Mouse (Mus musculus) limb, embryonic 12.5 days (tissue): Measurements from ENCODE around the gene Ovca2. TPM values are rescaled to one million over a fixed set of nuclear protein-coding genes. Genes with fewer than 3 reads are reported as not detected.
A peak's percentile ranks its signal among the peaks of the same experiment; 100 is the strongest.

Experiments used
- ATAC-seq: fragments of 200-750 bp; cut with Nextera tagmentation; 2 replicates; pipeline ENCODE4 v1.8.0; 2017; ENCODE audit warnings: low read depth, moderate TSS enrichment; ENCODE audit not compliant: insufficient number of reproducible peaks, insufficient read depth, low FRiP score, low TSS enrichment
- H3K27ac ChIP-seq: fragments of 300-500 bp; sonication (generic); 2 replicates; pipeline ENCODE4 v1.5.1; 2016; ENCODE audit warnings: mild to moderate bottlenecking, moderate library complexity
- H3K27me3 ChIP-seq: fragments of 300-500 bp; sonication (generic); 2 replicates; pipeline ENCODE4 v1.6.1; 2016; ENCODE audit warnings: mild to moderate bottlenecking, moderate library complexity
- H3K36me3 ChIP-seq: fragments of 300-500 bp; sonication (generic); 2 replicates; pipeline ENCODE4 v1.6.1; 2016; ENCODE audit warnings: mild to moderate bottlenecking, moderate library complexity
- H3K4me1 ChIP-seq: fragments of 300-500 bp; sonication (generic); replicated peaks from 2 replicates; pipeline ENCODE4 v1.6.1; 2016
- H3K4me2 ChIP-seq: fragments of 300-500 bp; sonication (generic); 2 replicates; pipeline ENCODE4 v1.6.1; 2016; ENCODE audit warnings: mild to moderate bottlenecking, moderate library complexity
- H3K4me3 ChIP-seq: fragments of 300-500 bp; sonication (generic); replicated peaks from 2 replicates; pipeline ENCODE4 v1.5.1; 2016; ENCODE audit warnings: mild to moderate bottlenecking
- H3K9ac ChIP-seq: fragments of 300-500 bp; sonication (generic); replicated peaks from 2 replicates; pipeline ENCODE4 v1.6.1; 2016; ENCODE audit warnings: mild to moderate bottlenecking, moderate library complexity
- H3K9me3 ChIP-seq: fragments of 300-500 bp; sonication (generic); 2 replicates; pipeline ENCODE4 v1.6.1; 2016; ENCODE audit warnings: mild to moderate bottlenecking, moderate library complexity
- WGBS: fragments of 180-500 bp; shearing (Covaris S2); methylation state at CpG from one replicate; pipeline ENCODE4 v1.1.7; 2016; 5-methylcytosine and 5-hydroxymethylcytosine counted together
- polyA plus RNA-seq: library from polyadenylated mRNA; unstranded; fragments of >200 nt; fragmentation: Nextera tagmentation; extraction: Ambion mirVana; gene quantifications from 2 replicates; pipeline ENCODE4 v1.2.1, GENCODE M21; 2016

Ovca2 gene
- polyA plus RNA-seq, 1 experiment from 2014 or later = 31.0 TPM

DNA sequence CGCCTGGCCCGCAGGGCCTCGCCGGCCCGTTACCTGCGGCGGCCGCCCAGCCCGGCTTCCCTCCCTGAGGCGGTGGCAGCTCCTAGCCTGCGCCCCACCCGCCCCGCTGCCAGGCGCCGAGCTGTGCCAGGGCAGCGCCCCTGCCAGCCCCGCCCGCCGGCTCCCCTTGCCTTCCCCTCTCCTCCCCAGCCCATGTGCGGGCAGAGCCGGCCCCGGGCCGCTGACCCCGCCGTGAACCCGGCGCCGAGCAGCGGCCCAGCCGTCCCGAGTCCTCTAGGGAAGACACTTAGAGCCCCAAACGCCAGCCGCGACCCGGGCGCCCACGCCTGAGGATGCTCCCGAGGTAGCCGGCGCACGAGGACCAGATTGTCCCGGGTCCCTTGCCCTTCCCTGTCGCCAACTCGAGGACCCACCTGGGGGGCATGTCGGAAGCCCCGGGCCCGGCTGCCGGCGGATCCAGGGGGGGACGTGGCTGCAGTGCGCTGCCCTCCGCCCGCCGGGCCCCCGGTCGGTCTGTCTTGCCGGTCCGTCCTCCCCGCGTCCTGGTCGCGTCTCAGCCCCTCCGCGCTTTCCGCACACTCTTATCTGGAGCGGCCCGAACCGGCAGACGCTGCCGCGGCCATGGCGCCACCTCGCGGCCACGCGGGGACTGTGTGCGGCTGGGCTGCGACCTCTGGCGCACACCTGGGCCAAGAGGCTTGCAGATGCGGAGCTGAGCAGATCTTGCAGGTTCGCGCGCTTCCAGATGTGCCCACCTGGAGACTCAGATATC lies 9.9 kb downstream of the Ovca2 start:
- H3K27me3 ChIP-seq = peaks cover 99% of the 10 kb centered on the region
- H3K9me3 ChIP-seq = no peaks in the 10 kb centered on the region
- peak overlapping the region; percentile 88 for H3K27ac ChIP-seq
- H3K4me3 ChIP-seq = peak overlapping the region; percentile 73
- H3K36me3 ChIP-seq = peaks cover 36% of the 10 kb centered on the region
- H3K4me1 ChIP-seq = peaks cover 79% of the 10 kb centered on the region
- H3K9ac ChIP-seq = peak overlapping the region; percentile 82
- H3K4me2 ChIP-seq = peak overlapping the region; percentile 91
- whole genome bisulfite sequencing = under 1% methylated on average over 83 of the region's 83 CpGs
- peak; percentile 35 for ATAC-seq

- WGBS = 3% methylated on average over 55 of the region's 63 CpGs
- Histone ChIP-seq H3K27me3 (peaks cover 100% of the 10 kb centered on the region), H3K4me3 (peak overlapping the region; percentile 73), H3K9ac (peak overlapping the region; percentile 82), H3K27ac (peak overlapping the region; percentile 88), H3K9me3 (no peaks in the 10 kb centered on the region), H3K4me2 (peak overlapping the region; percentile 91), H3K4me1 (peaks cover 78% of the 10 kb centered on the region), H3K36me3 (peaks cover 45% of the 10 kb centered on the region)
- no peak for ATAC-seq
Measured at GRCm38 (mm10) chr11:75167643-75168589, 10.7 kb downstream of the Ovca2 start.

DNA sequence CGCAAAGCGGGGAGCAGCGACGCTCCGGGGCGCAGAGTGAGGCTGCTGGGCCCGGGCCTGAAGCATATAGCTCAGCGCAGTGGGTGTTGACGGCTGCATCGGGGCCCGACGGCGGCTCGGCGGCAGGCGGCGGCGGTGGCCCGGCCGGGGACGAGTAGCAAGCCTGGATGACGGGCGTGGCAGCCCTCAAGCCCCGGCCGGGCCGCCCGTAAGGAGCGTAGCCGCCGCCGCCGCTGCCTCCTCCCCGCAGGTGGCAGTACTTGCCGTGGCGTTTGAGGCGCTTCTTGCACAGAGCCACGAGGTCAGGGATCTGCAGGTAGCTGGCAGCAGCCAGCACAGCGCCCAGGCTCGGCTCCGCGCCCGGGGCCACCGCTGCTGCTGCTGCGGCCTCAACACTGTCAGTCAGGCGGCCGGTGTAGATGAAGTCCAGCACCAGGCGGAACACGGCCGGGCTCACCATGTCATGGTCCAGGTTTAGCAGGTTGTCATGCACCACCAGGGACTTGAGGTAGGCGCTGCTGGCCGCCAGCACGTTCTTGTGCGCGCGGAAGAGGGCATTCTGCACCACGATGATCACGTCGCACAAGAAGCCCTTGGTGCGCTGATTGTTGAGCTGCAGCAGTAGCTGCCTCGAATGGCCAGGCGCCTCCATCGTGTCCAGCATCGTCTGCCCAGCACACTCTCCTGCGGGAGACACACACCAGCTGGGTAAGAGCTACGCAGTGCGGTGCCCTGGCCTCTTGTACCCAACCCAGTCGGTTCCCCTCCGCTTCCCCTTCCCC lies 11.6 kb downstream of the Ovca2 start:
- WGBS = 3% methylated on average over 68 of the region's 68 CpGs
- peaks cover 93% of the 10 kb centered on the region for H3K27me3 ChIP-seq
- no peaks in the 10 kb centered on the region for H3K9me3 ChIP-seq
- peak overlapping the region; percentile 88 for H3K27ac ChIP-seq
- peak overlapping the region; percentile 82 for H3K9ac ChIP-seq
- H3K4me1 ChIP-seq = peaks cover 71% of the 10 kb centered on the region
- H3K4me2 ChIP-seq = peak overlapping the region; percentile 91
- peak overlapping the region; percentile 73 for H3K4me3 ChIP-seq
- H3K36me3 ChIP-seq = peaks cover 53% of the 10 kb centered on the region
- no peak for ATAC-seq

GRCm38 (mm10) chr11:75166193-75166842 lies 12.3 kb downstream of the Ovca2 start:
- Histone ChIP-seq H3K9ac (peak overlapping the region; percentile 82), H3K27ac (peak overlapping the region; percentile 88), H3K4me2 (peak overlapping the region; percentile 91), H3K36me3 (peaks cover 60% of the 10 kb centered on the region), H3K9me3 (no peaks in the 10 kb centered on the region), H3K4me1 (peaks cover 67% of the 10 kb centered on the region), H3K27me3 (peaks cover 86% of the 10 kb centered on the region), H3K4me3 (peak overlapping the region; percentile 73)
- ATAC-seq = no peak
- 3% methylated on average over 55 of the region's 55 CpGs for WGBS

- Histone ChIP-seq H3K9me3 (no peaks in the 10 kb centered on the region), H3K4me2 (peak overlapping the region; percentile 91), H3K4me1 (peaks cover 65% of the 10 kb centered on the region), H3K36me3 (peaks cover 66% of the 10 kb centered on the region), H3K27ac (peak overlapping the region; percentile 88), H3K27me3 (peaks cover 79% of the 10 kb centered on the region), H3K4me3 (peak overlapping the region; percentile 73), H3K9ac (peak overlapping the region; percentile 82)
- WGBS = 4% methylated on average over 54 of the region's 54 CpGs
- ATAC-seq = no peak
Measured at GRCm38 (mm10) chr11:75165441-75166192, 13.0 kb downstream of the Ovca2 start.

- WGBS = 20% methylated on average over 15 of the region's 15 CpGs
- no peak for ATAC-seq
- Histone ChIP-seq H3K9ac (peak overlapping the region; percentile 82), H3K4me3 (peak overlapping the region; percentile 73), H3K4me1 (peaks cover 56% of the 10 kb centered on the region), H3K4me2 (peak overlapping the region; percentile 91), H3K9me3 (no peaks in the 10 kb centered on the region), H3K27ac (no peak overlapping the region), H3K36me3 (peaks cover 74% of the 10 kb centered on the region), H3K27me3 (peaks cover 70% of the 10 kb centered on the region)
Measured at GRCm38 (mm10) chr11:75164750-75165149, 13.9 kb downstream of the Ovca2 start.

DNA sequence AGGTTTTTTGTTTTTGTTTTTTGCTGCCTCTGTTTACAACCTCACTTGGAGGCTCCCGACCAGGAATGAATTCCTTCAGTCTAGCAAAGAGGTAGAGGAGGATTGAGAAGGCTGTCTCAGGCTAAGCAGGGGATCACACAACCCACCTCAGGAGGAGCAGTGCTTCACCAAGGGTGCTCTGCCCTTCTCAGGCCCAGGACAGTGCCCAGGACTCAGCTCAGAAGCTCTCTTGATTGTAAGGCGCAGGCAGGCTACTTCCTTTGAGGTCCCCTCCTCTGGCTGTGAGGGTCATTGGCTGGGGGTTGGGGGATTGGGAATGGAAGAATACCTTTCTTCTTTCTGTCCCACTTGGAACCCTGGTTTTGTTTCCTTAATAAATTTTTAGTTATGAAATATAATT lies 14.6 kb downstream of the Ovca2 start:
- no peak for ATAC-seq
- Histone ChIP-seq H3K9me3 (no peaks in the 10 kb centered on the region), H3K4me3 (peak overlapping the region; percentile 73), H3K9ac (0 out of 2 replicates have a peak overlapping the region, but pooled peaks have one; percentile 82), H3K27ac (no peak overlapping the region), H3K4me1 (peaks cover 49% of the 10 kb centered on the region), H3K27me3 (peaks cover 63% of the 10 kb centered on the region), H3K4me2 (peak overlapping the region; percentile 91), H3K36me3 (peaks cover 81% of the 10 kb centered on the region)
- WGBS = 73% methylated on average over 2 of the region's 2 CpGs

DNA sequence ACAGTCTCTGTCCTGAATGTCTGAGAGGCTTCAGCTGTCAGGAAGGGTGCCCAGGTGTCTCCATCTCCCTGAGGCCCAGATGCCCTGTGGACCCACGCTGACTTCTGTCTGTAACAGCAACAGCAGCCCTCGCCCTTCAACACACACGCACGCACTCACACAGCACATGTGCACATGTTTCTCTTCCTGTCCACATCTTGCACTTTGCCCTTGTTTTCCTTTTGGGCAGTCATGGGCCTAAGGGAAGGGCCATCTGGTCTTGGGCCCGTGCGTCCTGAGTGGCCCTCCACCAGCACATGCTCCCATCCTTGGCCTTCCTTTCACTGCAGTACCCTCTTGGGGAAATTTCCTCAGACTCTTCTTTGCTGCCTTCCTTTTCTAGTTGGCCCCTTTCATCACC lies 15.3 kb downstream of the Ovca2 start:
- Histone ChIP-seq H3K4me1 (peaks cover 43% of the 10 kb centered on the region), H3K4me2 (peak overlapping the region; percentile 91), H3K36me3 (peaks cover 88% of the 10 kb centered on the region), H3K4me3 (no peak overlapping the region), H3K9ac (peak overlapping the region; percentile 5; the same call in 1 of the 2 replicates), H3K27me3 (peaks cover 57% of the 10 kb centered on the region), H3K27ac (no peak overlapping the region), H3K9me3 (no peaks in the 10 kb centered on the region)
- no peak for ATAC-seq
- WGBS = 79% methylated on average over 6 of the region's 6 CpGs

DNA sequence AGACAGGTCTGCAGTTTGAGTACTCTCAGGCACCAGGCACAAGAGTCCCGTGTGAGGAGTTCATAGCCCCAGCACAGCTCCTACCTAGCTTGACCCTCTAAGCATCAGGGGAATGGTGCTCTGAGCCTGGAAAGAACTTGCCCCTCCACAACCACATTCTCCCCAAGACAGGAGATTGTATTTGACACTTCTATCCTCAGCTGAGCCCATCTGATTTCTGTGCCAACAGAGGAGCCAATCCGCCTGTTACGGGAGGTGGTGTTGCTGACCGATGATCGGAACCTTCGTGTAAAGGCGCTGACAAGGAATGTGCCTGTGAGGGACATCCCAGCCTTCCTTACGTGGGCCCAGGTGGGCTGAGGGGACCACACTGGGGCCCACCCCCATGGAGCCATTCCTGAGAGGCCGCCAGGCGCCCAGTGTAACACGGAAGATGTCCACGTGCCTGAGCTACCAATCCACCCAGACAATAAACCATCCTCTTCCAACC lies 16.0 kb downstream of the Ovca2 start:
- H3K36me3 ChIP-seq = peaks cover 88% of the 10 kb centered on the region
- WGBS = 91% methylated on average over 12 of the region's 12 CpGs
- no peak overlapping the region for H3K4me2 ChIP-seq
- peaks cover 49% of the 10 kb centered on the region for H3K27me3 ChIP-seq
- H3K9me3 ChIP-seq = no peaks in the 10 kb centered on the region
- no peak overlapping the region for H3K27ac ChIP-seq
- H3K9ac ChIP-seq = peak overlapping the region; percentile 5; the same call in 1 of the 2 replicates
- peaks cover 43% of the 10 kb centered on the region for H3K4me1 ChIP-seq
- ATAC-seq = no peak
- H3K4me3 ChIP-seq = no peak overlapping the region
